ENCODE assay signal across 9 mouse cellular contexts in genomic region chr13:58840731-58841359, GRCm38 (mm10). TPM values are rescaled to one million over a fixed set of nuclear protein-coding genes. Genes with fewer than 3 reads are reported as not detected.
DNase-seq lines count a peak whose midpoint lies in the region; ATAC-seq and TF ChIP-seq lines count a peak whose summit lies in the region.
"Had no signal": no experiment of that assay in that cellular context is flagged by ENCODE, and none has a peak within 500 bp of the region (broad histone marks: within the 10 kb centered on the region; RNA-seq: fewer than 3 reads in every experiment).

No protein-coding gene starts in this region.

- peaks cover 13% of the 10 kb centered on the region; the same call in 1 of the 2 replicates for H3K36me3 ChIP-seq in forebrain, embryonic 12.5 days (replicated peaks)
- H3K36me3 ChIP-seq in lung, embryonic 15.5 days = no peaks in the 10 kb centered on the region
- H3K36me3 ChIP-seq in stomach, postnatal 0 days (ENCODE audit: control insufficient read depth, insufficient read depth, low read length) = no peaks in the 10 kb centered on the region
- H3K36me3 ChIP-seq: liver, embryonic 15.5 days had no signal

- H3K4me2 ChIP-seq in forebrain, embryonic 12.5 days = no peak overlapping the region
- no peak overlapping the region; the same call in 1 of the 2 replicates for H3K4me2 ChIP-seq in lung, embryonic 15.5 days
- no peak overlapping the region for H3K4me2 ChIP-seq in stomach, postnatal 0 days (replicated peaks; ENCODE audit: low read depth)
- H3K4me2 ChIP-seq: liver, embryonic 15.5 days had no signal

- peaks cover 21% of the 10 kb centered on the region for H3K4me1 ChIP-seq in forebrain, embryonic 12.5 days
- H3K4me1 ChIP-seq in lung, embryonic 15.5 days = 0 out of 2 replicates have a peak, but pooled peaks cover 3% of the 10 kb centered on the region
- H3K4me1 ChIP-seq in stomach, postnatal 0 days (replicated peaks; ENCODE audit: control insufficient read depth, insufficient read depth) = no peaks in the 10 kb centered on the region
- H3K4me1 ChIP-seq: liver, embryonic 15.5 days had no signal

- no peak overlapping the region for H3K27ac ChIP-seq in forebrain, embryonic 12.5 days
- H3K27ac ChIP-seq in lung, embryonic 15.5 days = no peak overlapping the region
- no peak overlapping the region for H3K27ac ChIP-seq in stomach, postnatal 0 days (replicated peaks)
- H3K27ac ChIP-seq: liver, embryonic 15.5 days had no signal

- H3K9me3 ChIP-seq in forebrain, embryonic 12.5 days = no peaks in the 10 kb centered on the region
- no peaks in the 10 kb centered on the region for H3K9me3 ChIP-seq in lung, embryonic 15.5 days
- no peaks in the 10 kb centered on the region for H3K9me3 ChIP-seq in stomach, postnatal 0 days (ENCODE audit: control insufficient read depth, low read length)
- H3K9me3 ChIP-seq: liver, embryonic 15.5 days had no signal

- no peak overlapping the region for H3K9ac ChIP-seq in forebrain, embryonic 12.5 days
- H3K9ac ChIP-seq in lung, embryonic 15.5 days = no peak overlapping the region
- H3K9ac ChIP-seq in stomach, postnatal 0 days (ENCODE audit: low read length) = no peak overlapping the region
- H3K9ac ChIP-seq: liver, embryonic 15.5 days had no signal

- no peak for TF ChIP-seq EP300 in stomach, postnatal 0 days (optimal IDR thresholded peaks at IDR 0.05)

- no peaks in the 10 kb centered on the region for H3K27me3 ChIP-seq in forebrain, embryonic 12.5 days
- no peaks in the 10 kb centered on the region for H3K27me3 ChIP-seq in lung, embryonic 15.5 days
- no peaks in the 10 kb centered on the region for H3K27me3 ChIP-seq in stomach, postnatal 0 days (ENCODE audit: control insufficient read depth, insufficient read depth, low read length)
- H3K27me3 ChIP-seq: liver, embryonic 15.5 days had no signal

- no peak for TF ChIP-seq CTCF in stomach, postnatal 0 days (IDR thresholded peaks at IDR 0.05; ENCODE audit: low read depth)

- 22% methylated on average over 7 of the region's 7 CpGs for WGBS in forebrain, embryonic 12.5 days
- WGBS in lung, embryonic 15.5 days = 19% methylated on average over 6 of the region's 7 CpGs
- WGBS in stomach, postnatal 0 days = 25% methylated on average over 6 of the region's 7 CpGs

- peak; percentile 72; the same call in 1 of the 2 replicates for ATAC-seq in forebrain, embryonic 12.5 days (ENCODE audit: low FRiP score)
- ATAC-seq in lung, embryonic 15.5 days (ENCODE audit: borderline replicate concordance, extremely low read depth, low FRiP score, low TSS enrichment) = peak; percentile 77; the same call in 1 of the 2 replicates
- no peak for ATAC-seq in stomach, postnatal 0 days (ENCODE audit: low FRiP score, low TSS enrichment)

- no peak overlapping the region for H3K4me3 ChIP-seq in forebrain, embryonic 12.5 days (replicated peaks)
- H3K4me3 ChIP-seq in lung, embryonic 15.5 days = no peak overlapping the region
- H3K4me3 ChIP-seq in stomach, postnatal 0 days (ENCODE audit: low read depth, low read length) = no peak overlapping the region
- H3K4me3 ChIP-seq: liver, embryonic 15.5 days had no signal

- DNase-seq in layer of hippocampus, adult 9-11 months = peak; percentile 51
- DNase-seq in layer of hippocampus, postnatal 25 days (ENCODE audit: extremely low spot score in 1 of 2, low spot score in 1 of 2) = no peak
- DNase-seq in heart, postnatal 4 days = peak; percentile 9
- DNase-seq in stomach, postnatal 0 days (ENCODE audit: low spot score) = peak; percentile 15
- no peak for DNase-seq in urinary bladder, postnatal 25 days (ENCODE audit: low spot score)
- no peak for DNase-seq in frontal cortex, postnatal 25 days (ENCODE audit: low spot score in 2 of 2)

RNA-seq across cellular contexts. Expression of gene Ntrk2, which starts 34.5 kb away (rescaled TPM):
- 100 to 1,000 TPM; 319 to 331 TPM for total RNA-seq in layer of hippocampus, postnatal 25 days (2021)
- polyA plus RNA-seq in forebrain, embryonic 12.5 days (2016; fragmentation: Nextera tagmentation; extraction: Ambion mirVana) = 46.6 and 51.7 TPM in 2 replicates
- 1 to 10 TPM; 1.9 to 2.0 TPM for total RNA-seq in heart, postnatal 4 days (2021)
- 3.6 and 3.8 TPM in 2 replicates for polyA plus RNA-seq in lung, embryonic 15.5 days (2015; fragmentation: Nextera tagmentation; extraction: Ambion mirVana)
- polyA plus RNA-seq in stomach, postnatal 0 days (2015; fragmentation: Nextera tagmentation; extraction: Ambion mirVana) = 1.7 and 1.9 TPM in 2 replicates

Comparison
In these comparisons a context has a peak if more than half of its experiments do, and no peak if none do; other contexts are left out.
1. DNase-seq: peak in layer of hippocampus, adult 9-11 months (single experiment), heart, postnatal 4 days (single experiment) and stomach, postnatal 0 days (single experiment); none in layer of hippocampus, postnatal 25 days (0 of 2), urinary bladder, postnatal 25 days (single experiment) and frontal cortex, postnatal 25 days (0 of 2).